Mouse (Mus musculus) CD4-positive helper T cell, adult 2 months (primary cell): ENCODE data around the gene Pon1.

Experiments
- DNase-seq: peaks from one replicate; pipeline ENCODE4 v3.0.0-alpha.2; 2012; ENCODE audit warnings: low read depth, missing footprints, low spot score

The Pon1 gene

DNA sequence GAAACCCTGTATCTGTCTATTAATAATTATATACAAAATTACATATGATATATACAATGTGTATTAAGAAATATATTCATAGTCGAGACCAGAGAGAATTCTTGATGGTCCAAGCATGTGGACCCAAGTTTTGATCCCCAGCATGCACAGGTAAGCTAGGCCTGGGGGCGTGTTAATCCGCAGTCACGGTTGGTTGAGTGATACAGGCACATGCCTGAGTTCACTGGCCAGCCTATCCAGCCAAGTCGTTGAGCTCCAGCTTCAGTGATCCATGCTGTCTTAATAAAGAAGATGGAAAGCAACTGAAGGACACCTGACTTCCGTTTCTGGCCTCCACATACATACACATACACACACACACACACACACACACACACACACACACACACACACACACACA is 57.7 kb downstream of the Pon1 start:
- no peak for DNase-seq

DNA sequence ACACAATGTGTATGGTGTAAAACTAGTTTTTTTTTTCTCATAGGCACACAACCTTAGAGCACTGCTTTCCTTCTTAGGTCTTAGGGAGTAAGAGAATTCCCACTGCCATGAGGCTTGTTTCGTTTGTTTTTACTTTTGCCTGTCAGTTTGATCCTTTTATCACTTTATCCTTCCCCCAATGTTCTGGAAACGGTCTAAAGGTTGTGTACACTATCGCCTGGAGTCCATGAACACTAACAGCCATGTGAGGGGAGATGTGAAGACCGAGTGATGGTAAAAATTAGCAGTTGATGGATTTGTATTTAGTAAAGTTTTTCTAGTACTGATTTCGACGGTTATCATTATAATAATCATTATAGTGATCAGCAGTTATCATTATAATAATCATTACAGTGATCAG is 58.8 kb downstream of the Pon1 start:
- no peak for DNase-seq

DNA sequence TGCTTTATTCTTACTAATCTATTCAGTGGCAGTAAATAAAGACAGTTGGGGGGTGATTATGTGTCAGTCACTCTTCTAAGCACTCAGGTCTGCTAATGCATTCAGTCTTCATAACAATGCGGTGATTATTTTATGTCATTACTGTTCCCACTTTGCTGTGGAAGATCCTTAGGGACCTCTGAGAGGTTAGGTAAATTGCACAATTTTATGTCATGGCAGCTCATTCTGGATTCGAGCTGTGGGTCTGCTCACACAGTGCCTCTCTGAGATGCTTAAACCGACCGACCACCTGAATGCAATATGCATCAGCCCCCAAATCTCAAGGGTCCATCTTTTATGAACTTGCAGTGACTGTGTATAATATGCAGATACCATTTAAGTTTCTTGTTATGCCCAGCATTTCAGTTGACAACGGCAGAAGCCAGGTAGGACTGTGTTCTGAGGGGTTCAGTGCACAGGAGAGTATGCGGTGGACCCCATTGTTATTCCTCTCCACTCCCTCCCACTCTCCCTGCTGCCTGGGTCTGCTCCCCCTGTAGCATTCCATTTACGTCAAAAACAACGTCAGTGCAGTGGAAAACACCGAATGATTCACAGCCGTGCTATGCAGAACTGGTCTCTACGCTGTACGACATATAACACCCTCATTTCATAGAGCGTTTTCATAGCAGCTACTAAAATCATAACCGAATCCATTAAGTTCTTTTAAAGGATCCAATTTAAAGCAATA is 64.2 kb downstream of the Pon1 start:
- DNase-seq = no peak

DNA sequence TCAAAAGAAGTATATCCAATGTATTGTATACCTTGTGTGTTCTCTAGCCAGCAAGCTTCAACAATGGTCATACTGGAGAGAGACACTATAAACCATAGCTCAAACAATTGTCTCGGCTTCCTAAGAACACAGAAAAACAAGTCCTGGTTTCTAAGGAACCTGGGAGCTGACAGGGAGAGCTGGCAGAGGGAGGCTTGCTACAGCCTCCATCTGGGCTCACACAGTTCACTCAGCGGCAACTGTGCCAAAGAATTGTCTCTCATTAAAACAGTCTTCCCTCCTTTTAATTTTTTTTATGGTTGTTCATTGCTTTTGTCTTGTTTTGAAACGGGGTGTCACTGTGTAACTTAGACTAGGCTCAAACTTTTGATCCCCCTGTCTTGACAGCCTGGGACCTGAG is 73.5 kb downstream of the Pon1 start:
- DNase-seq = no peak

DNA sequence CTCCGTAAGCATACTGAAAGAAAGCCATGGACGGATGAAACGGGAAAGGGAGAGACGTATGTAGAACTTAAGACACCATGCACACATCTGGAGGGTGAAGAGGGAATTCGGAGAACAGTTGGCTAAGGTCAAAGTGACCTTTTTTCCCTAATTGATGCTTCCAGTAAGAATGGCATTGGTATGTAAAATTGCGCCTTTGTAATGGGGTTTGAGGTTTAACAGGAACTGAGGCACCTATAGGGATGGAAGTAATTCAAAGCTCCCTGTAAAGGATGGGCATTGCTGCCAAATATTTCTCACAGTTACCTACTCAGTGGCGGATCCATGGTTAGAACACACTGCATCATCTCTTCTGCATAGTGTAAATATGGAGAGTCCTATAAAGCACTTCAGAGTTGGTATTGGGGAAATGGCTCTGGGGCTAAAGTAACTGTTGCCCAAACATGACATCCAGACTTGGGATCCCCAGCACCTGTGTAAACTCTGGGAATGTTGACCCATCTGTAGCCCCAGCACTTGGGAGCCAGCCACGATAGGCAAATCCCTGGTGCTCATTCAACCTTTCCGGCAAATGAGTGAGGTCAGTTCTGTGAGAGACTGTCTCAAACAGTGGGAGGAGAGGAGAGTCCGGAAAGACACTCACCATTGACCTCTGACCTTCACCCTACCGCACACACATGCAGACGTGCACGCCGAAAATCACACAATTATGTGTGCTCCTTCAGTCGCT is 74.4 kb downstream of the Pon1 start:
- DNase-seq = no peak
